Mouse (Mus musculus) lung, embryonic 16.5 days (tissue): Measurements from ENCODE around the gene Ccr7. TPM values are rescaled to one million over a fixed set of nuclear protein-coding genes. Genes with fewer than 3 reads are reported as not detected.

Experiments used
- ATAC-seq: fragments of 200-750 bp; cut with Nextera tagmentation; 2 replicates; pipeline ENCODE4 v1.8.0; 2017; ENCODE audit warnings: low read depth, mild to moderate bottlenecking, moderate library complexity
- H3K27ac ChIP-seq: fragments of 300-500 bp; sonication (generic); 2 replicates; pipeline ENCODE4 v1.5.1; 2014; ENCODE audit warnings: mild to moderate bottlenecking, control low read depth, low read length
- H3K27me3 ChIP-seq: fragments of 300-500 bp; sonication (generic); 2 replicates; pipeline ENCODE4 v1.6.1; 2014; ENCODE audit warnings: low read depth, low read length, mixed read lengths; ENCODE audit not compliant: control insufficient read depth, insufficient read depth
- H3K36me3 ChIP-seq: fragments of 300-500 bp; sonication (generic); 2 replicates; pipeline ENCODE4 v1.6.1; 2014; ENCODE audit warnings: low read length; ENCODE audit not compliant: control insufficient read depth, insufficient read depth
- H3K4me1 ChIP-seq: fragments of 300-500 bp; sonication (generic); replicated peaks from 2 replicates; pipeline ENCODE4 v1.6.1; 2014; ENCODE audit warnings: low read length, mixed read lengths; ENCODE audit not compliant: control insufficient read depth, insufficient read depth
- H3K4me2 ChIP-seq: fragments of 300-500 bp; sonication (generic); 2 replicates; pipeline ENCODE4 v1.6.1; 2014; ENCODE audit warnings: low read depth, low read length, control low read depth
- H3K4me3 ChIP-seq: fragments of 300-500 bp; sonication (generic); 2 replicates; pipeline ENCODE4 v1.5.1; 2014; ENCODE audit warnings: mild to moderate bottlenecking, low read length, control low read depth
- H3K9ac ChIP-seq: fragments of 300-500 bp; sonication (generic); 2 replicates; pipeline ENCODE4 v1.6.1; 2014; ENCODE audit warnings: low read length, control low read depth
- H3K9me3 ChIP-seq: fragments of 300-500 bp; sonication (generic); 2 replicates; pipeline ENCODE4 v1.6.1; 2016; ENCODE audit warnings: low read length; ENCODE audit not compliant: control insufficient read depth
- WGBS: fragments of 180-500 bp; shearing (Covaris S2); extraction: QIAGEN DNeasy Blood & Tissue Kit; methylation state at CpG from one replicate; pipeline ENCODE4 v1.1.7; 2014; 5-methylcytosine and 5-hydroxymethylcytosine counted together
- polyA plus RNA-seq: library from polyadenylated mRNA; unstranded; fragments of >200 nt; fragmentation: Nextera tagmentation; extraction: Ambion mirVana; gene quantifications from 2 replicates; pipeline ENCODE4 v1.2.1, GENCODE M21; 2015

Gene Ccr7
- polyA plus RNA-seq, 1 experiment from 2014 or later, result 0.18 TPM

- H3K9ac ChIP-seq, result 0 out of 2 replicates have a peak overlapping the region, but pooled peaks have one; percentile 5
- no peaks in the 10 kb centered on the region for H3K9me3 ChIP-seq
- H3K36me3 ChIP-seq, result no peaks in the 10 kb centered on the region
- no peak overlapping the region for H3K4me3 ChIP-seq
- H3K4me2 ChIP-seq, result no peak overlapping the region
- H3K27me3 ChIP-seq, result no peaks in the 10 kb centered on the region
- peaks cover 43% of the 10 kb centered on the region for H3K4me1 ChIP-seq
- no peak for ATAC-seq
- no peak overlapping the region; the same call in 1 of the 2 replicates for H3K27ac ChIP-seq
- 47% methylated on average over 10 of the region's 10 CpGs for WGBS
Measured at GRCm38 (mm10) chr11:99124635-99125029, 30.2 kb downstream of the Ccr7 start.

- no peak for ATAC-seq
- no peaks in the 10 kb centered on the region for H3K27me3 ChIP-seq
- no peak overlapping the region for H3K4me2 ChIP-seq
- H3K27ac ChIP-seq, result no peak overlapping the region; the same call in 1 of the 2 replicates
- 37% methylated on average over 15 of the region's 15 CpGs for WGBS
- H3K4me3 ChIP-seq, result no peak overlapping the region
- no peaks in the 10 kb centered on the region for H3K9me3 ChIP-seq
- no peak overlapping the region for H3K9ac ChIP-seq
- no peaks in the 10 kb centered on the region for H3K36me3 ChIP-seq
- peaks cover 43% of the 10 kb centered on the region for H3K4me1 ChIP-seq
Measured at GRCm38 (mm10) chr11:99123977-99124634, 30.8 kb downstream of the Ccr7 start.

GRCm38 (mm10) chr11:99122703-99123102, 32.2 kb downstream of the Ccr7 start:
- Histone ChIP-seq H3K9me3 (no peaks in the 10 kb centered on the region), H3K27me3 (no peaks in the 10 kb centered on the region), H3K27ac (peak overlapping the region; percentile 19; the same call in 1 of the 2 replicates), H3K36me3 (no peaks in the 10 kb centered on the region), H3K4me1 (peaks cover 34% of the 10 kb centered on the region), H3K4me3 (no peak overlapping the region), H3K9ac (no peak overlapping the region), H3K4me2 (no peak overlapping the region)
- no peak for ATAC-seq
- WGBS, result 65% methylated on average over 3 of the region's 3 CpGs

GRCm38 (mm10) chr11:99121218-99121631, 33.7 kb downstream of the Ccr7 start:
- Histone ChIP-seq H3K4me2 (no peak overlapping the region), H3K9ac (no peak overlapping the region; the same call in 1 of the 2 replicates), H3K27me3 (no peaks in the 10 kb centered on the region), H3K27ac (no peak overlapping the region), H3K4me1 (peaks cover 19% of the 10 kb centered on the region), H3K9me3 (no peaks in the 10 kb centered on the region), H3K36me3 (no peaks in the 10 kb centered on the region), H3K4me3 (no peak overlapping the region)
- 65% methylated on average over 14 of the region's 14 CpGs for WGBS
- ATAC-seq, result no peak

- H3K27me3 ChIP-seq, result no peaks in the 10 kb centered on the region
- 54% methylated on average over 20 of the region's 20 CpGs for WGBS
- H3K9ac ChIP-seq, result peak overlapping the region; percentile 49
- H3K4me2 ChIP-seq, result no peak overlapping the region
- H3K27ac ChIP-seq, result peak overlapping the region; percentile 41
- H3K4me1 ChIP-seq, result peaks cover 16% of the 10 kb centered on the region
- H3K4me3 ChIP-seq, result no peak overlapping the region
- H3K36me3 ChIP-seq, result no peaks in the 10 kb centered on the region
- 0 out of 2 replicates have a peak, but pooled peaks have one; percentile 37 for ATAC-seq
- H3K9me3 ChIP-seq, result no peaks in the 10 kb centered on the region
Measured at GRCm38 (mm10) chr11:99120524-99121217, 34.2 kb downstream of the Ccr7 start.

- H3K4me1 ChIP-seq, result peaks cover 8% of the 10 kb centered on the region; the same call in 1 of the 2 replicates
- no peaks in the 10 kb centered on the region for H3K27me3 ChIP-seq
- WGBS, result 76% methylated on average over 7 of the region's 7 CpGs
- no peaks in the 10 kb centered on the region for H3K36me3 ChIP-seq
- H3K4me3 ChIP-seq, result no peak overlapping the region
- no peak overlapping the region for H3K9ac ChIP-seq
- no peaks in the 10 kb centered on the region for H3K9me3 ChIP-seq
- H3K4me2 ChIP-seq, result no peak overlapping the region
- H3K27ac ChIP-seq, result no peak overlapping the region
- no peak for ATAC-seq
Measured at GRCm38 (mm10) chr11:99118963-99119362, 35.9 kb downstream of the Ccr7 start.

- no peak for ATAC-seq
- no peaks in the 10 kb centered on the region for H3K36me3 ChIP-seq
- H3K9ac ChIP-seq, result no peak overlapping the region
- no peak overlapping the region for H3K4me3 ChIP-seq
- no peaks in the 10 kb centered on the region for H3K9me3 ChIP-seq
- H3K27ac ChIP-seq, result no peak overlapping the region
- WGBS, result 88% methylated on average over 1 of the region's 1 CpGs
- H3K4me2 ChIP-seq, result no peak overlapping the region
- H3K27me3 ChIP-seq, result no peaks in the 10 kb centered on the region
- peaks cover 8% of the 10 kb centered on the region; the same call in 1 of the 2 replicates for H3K4me1 ChIP-seq
Measured at GRCm38 (mm10) chr11:99118420-99118819, 36.5 kb downstream of the Ccr7 start.

- H3K4me1 ChIP-seq, result peaks cover 11% of the 10 kb centered on the region
- no peak overlapping the region for H3K27ac ChIP-seq
- H3K36me3 ChIP-seq, result no peaks in the 10 kb centered on the region
- 77% methylated on average over 7 of the region's 7 CpGs for WGBS
- no peak overlapping the region for H3K4me3 ChIP-seq
- H3K27me3 ChIP-seq, result no peaks in the 10 kb centered on the region
- H3K9ac ChIP-seq, result no peak overlapping the region
- ATAC-seq, result no peak
- no peaks in the 10 kb centered on the region for H3K9me3 ChIP-seq
- H3K4me2 ChIP-seq, result no peak overlapping the region
Measured at GRCm38 (mm10) chr11:99117907-99118306, 37.0 kb downstream of the Ccr7 start.

GRCm38 (mm10) chr11:99115940-99116339, 38.9 kb downstream of the Ccr7 start:
- Histone ChIP-seq H3K4me1 (peaks cover 10% of the 10 kb centered on the region), H3K4me2 (no peak overlapping the region), H3K9me3 (no peaks in the 10 kb centered on the region), H3K27me3 (no peaks in the 10 kb centered on the region), H3K36me3 (no peaks in the 10 kb centered on the region), H3K27ac (no peak overlapping the region), H3K9ac (no peak overlapping the region), H3K4me3 (no peak overlapping the region)
- WGBS, result 52% methylated on average over 6 of the region's 6 CpGs
- ATAC-seq, result no peak
